Comparison of ENCODE assay signal across 19 mouse cellular contexts in genomic region chr5:77434060-77434459, GRCm38 (mm10). TPM values are rescaled to one million over a fixed set of nuclear protein-coding genes. Genes with fewer than 3 reads are reported as not detected.
A peak's percentile ranks its signal among the peaks of the same experiment; 100 is the strongest.
DNase-seq lines count a peak whose midpoint lies in the region; ATAC-seq lines count a peak whose summit lies in the region.
"Had no signal": no experiment of that assay in that cellular context is flagged by ENCODE, and none has a peak within 500 bp of the region (broad histone marks: within the 10 kb centered on the region; RNA-seq: fewer than 3 reads in every experiment).

No protein-coding gene starts in this region.

- peak; percentile 81 for DNase-seq in heart, adult 11 months
- no peak for DNase-seq in MN1 (ENCODE audit: low spot score)
- DNase-seq in heart, postnatal 36 days: no peak
- DNase-seq: adrenal gland, postnatal 36 days; midbrain, embryonic 14.5 days; right cerebral cortex, postnatal 4 days; thymus, postnatal 25 days had no signal

- no peak overlapping the region for H3K4me2 ChIP-seq in heart, embryonic 11.5 days
- peak overlapping the region; percentile 10; the same call in 1 of the 2 replicates for H3K4me2 ChIP-seq in kidney, embryonic 15.5 days
- peak overlapping the region; percentile 36 for H3K4me2 ChIP-seq in liver, embryonic 16.5 days (ENCODE audit: low read depth, low read length)
- H3K4me2 ChIP-seq: embryonic facial prominence, embryonic 15.5 days; forebrain, embryonic 12.5 days; hindbrain, embryonic 12.5 days; neural tube, embryonic 12.5 days had no signal

- no peaks in the 10 kb centered on the region for H3K36me3 ChIP-seq in heart, embryonic 11.5 days (ENCODE audit: control insufficient read depth, insufficient read depth, low read length)
- H3K36me3 ChIP-seq in kidney, embryonic 15.5 days: no peaks in the 10 kb centered on the region
- no peaks in the 10 kb centered on the region for H3K36me3 ChIP-seq in liver, embryonic 16.5 days (ENCODE audit: control insufficient read depth, insufficient read depth)
- H3K36me3 ChIP-seq: embryonic facial prominence, embryonic 15.5 days; forebrain, embryonic 12.5 days; heart, embryonic 10.5 days; hindbrain, embryonic 12.5 days; neural tube, embryonic 12.5 days had no signal

- 73% methylated on average over 11 of the region's 11 CpGs for WGBS in heart, embryonic 11.5 days (ENCODE audit: insufficient replicate concordance)
- 34% methylated on average over 11 of the region's 11 CpGs for WGBS in kidney, embryonic 15.5 days
- 48% methylated on average over 11 of the region's 11 CpGs for WGBS in liver, embryonic 16.5 days (ENCODE audit: insufficient replicate concordance)

- no peaks in the 10 kb centered on the region for H3K27me3 ChIP-seq in heart, embryonic 11.5 days (ENCODE audit: control insufficient read depth, insufficient read depth, low read length)
- no peaks in the 10 kb centered on the region for H3K27me3 ChIP-seq in kidney, embryonic 15.5 days
- no peaks in the 10 kb centered on the region for H3K27me3 ChIP-seq in liver, embryonic 16.5 days (ENCODE audit: control insufficient read depth, insufficient read depth, low read depth, low read length)
- H3K27me3 ChIP-seq: embryonic facial prominence, embryonic 15.5 days; forebrain, embryonic 12.5 days; hindbrain, embryonic 12.5 days; neural tube, embryonic 12.5 days had no signal

- no peak overlapping the region for H3K27ac ChIP-seq in heart, embryonic 11.5 days (ENCODE audit: low read depth, low read length)
- H3K27ac ChIP-seq in kidney, embryonic 15.5 days: no peak overlapping the region
- no peak overlapping the region for H3K27ac ChIP-seq in liver, embryonic 16.5 days (ENCODE audit: low read length)
- H3K27ac ChIP-seq: embryonic facial prominence, embryonic 15.5 days; forebrain, embryonic 12.5 days; heart, embryonic 10.5 days; hindbrain, embryonic 12.5 days; liver, embryonic 14.5 days; macrophage; neural tube, embryonic 12.5 days had no signal

- no peak overlapping the region for H3K4me3 ChIP-seq in heart, embryonic 11.5 days (ENCODE audit: low read depth, low read length)
- no peak overlapping the region for H3K4me3 ChIP-seq in kidney, embryonic 15.5 days (replicated peaks)
- H3K4me3 ChIP-seq in liver, embryonic 16.5 days (ENCODE audit: low read depth, low read length): no peak overlapping the region
- H3K4me3 ChIP-seq: embryonic facial prominence, embryonic 15.5 days; forebrain, embryonic 12.5 days; heart, embryonic 10.5 days; hindbrain, embryonic 12.5 days; neural tube, embryonic 12.5 days had no signal

- H3K4me1 ChIP-seq in heart, embryonic 11.5 days (ENCODE audit: control insufficient read depth, insufficient read depth, low read length): no peaks in the 10 kb centered on the region
- peaks cover 15% of the 10 kb centered on the region for H3K4me1 ChIP-seq in kidney, embryonic 15.5 days
- H3K4me1 ChIP-seq in liver, embryonic 16.5 days (ENCODE audit: control insufficient read depth, low read depth, low read length): no peaks in the 10 kb centered on the region
- H3K4me1 ChIP-seq: embryonic facial prominence, embryonic 15.5 days; forebrain, embryonic 12.5 days; heart, embryonic 10.5 days; hindbrain, embryonic 12.5 days; neural tube, embryonic 12.5 days had no signal

- H3K9ac ChIP-seq in heart, embryonic 11.5 days (ENCODE audit: low read depth, low read length): no peak overlapping the region
- no peak overlapping the region for H3K9ac ChIP-seq in kidney, embryonic 15.5 days
- H3K9ac ChIP-seq in liver, embryonic 16.5 days (ENCODE audit: low read depth, low read length): no peak overlapping the region
- H3K9ac ChIP-seq: embryonic facial prominence, embryonic 15.5 days; forebrain, embryonic 12.5 days; hindbrain, embryonic 12.5 days; liver, embryonic 14.5 days; neural tube, embryonic 12.5 days had no signal

- H3K9me3 ChIP-seq in heart, embryonic 11.5 days (replicated peaks; ENCODE audit: control insufficient read depth, low read length): no peaks in the 10 kb centered on the region
- no peaks in the 10 kb centered on the region for H3K9me3 ChIP-seq in kidney, embryonic 15.5 days (replicated peaks)
- no peaks in the 10 kb centered on the region for H3K9me3 ChIP-seq in liver, embryonic 16.5 days (replicated peaks; ENCODE audit: control insufficient read depth, low read length)
- H3K9me3 ChIP-seq: embryonic facial prominence, embryonic 15.5 days; forebrain, embryonic 12.5 days; heart, embryonic 10.5 days; hindbrain, embryonic 12.5 days; neural tube, embryonic 12.5 days had no signal

- intact Hi-C loops in heart, postnatal 36 days (cut with DNase I): no loop called here

- ATAC-seq in heart, embryonic 11.5 days (replicated peaks; ENCODE audit: insufficient number of reproducible peaks, low FRiP score, low TSS enrichment): no peak
- ATAC-seq in activated CD4-positive, CD25-positive, alpha-beta regulatory T cell, adult 4 months: peak; percentile 43
- ATAC-seq in kidney, embryonic 15.5 days (replicated peaks; ENCODE audit: low FRiP score): peak; percentile 35; the same call in 1 of the 2 replicates
- peak; percentile 87 for ATAC-seq in liver, embryonic 16.5 days (ENCODE audit: low read depth)
- ATAC-seq in megakaryocyte, adult 5-6 weeks (ENCODE audit: poor library complexity, severe bottlenecking): no peak

RNA-seq across cellular contexts. Expression of gene Igfbp7, which starts 26.2 kb away (rescaled TPM):
- 35.3 and 38.1 TPM in 2 replicates for polyA plus RNA-seq in heart, embryonic 11.5 days (2014; fragmentation: Nextera tagmentation; extraction: Ambion mirVana)
- polyA plus RNA-seq in activated CD4-positive, CD25-positive, alpha-beta regulatory T cell, adult 4 months (2017; shearing (Covaris generic)): under 1 TPM in 1 of 2 experiments, not detected in 1; 0.44 TPM
- 343 and 354 TPM in 2 replicates for polyA plus RNA-seq in kidney, embryonic 15.5 days (2015; fragmentation: Nextera tagmentation; extraction: Ambion mirVana)
- 26.3 and 30.9 TPM in 2 replicates for polyA plus RNA-seq in liver, embryonic 16.5 days (2015; fragmentation: Nextera tagmentation; extraction: Ambion mirVana)
- total RNA-seq in megakaryocyte, adult 5-6 weeks (2015): 3.6 and 4.5 TPM in 2 replicates
- 2.6 and 4.1 TPM in 2 replicates for total RNA-seq in megakaryocyte, adult 5-6 weeks (2017)
- total RNA-seq in heart, postnatal 36 days (2021): 100 to 1,000 TPM; 249 to 272 TPM

Comparison
In these comparisons a context has a peak if more than half of its experiments do, and no peak if none do; other contexts are left out.
1. ATAC-seq: peak in activated CD4-positive, CD25-positive, alpha-beta regulatory T cell, adult 4 months (single experiment), kidney, embryonic 15.5 days (single experiment) and liver, embryonic 16.5 days (single experiment); none in heart, embryonic 11.5 days (single experiment) and megakaryocyte, adult 5-6 weeks (single experiment).
2. RNA of gene Igfbp7, which starts 26.2 kb away (polyA plus RNA-seq): 343 to 354 TPM in kidney, embryonic 15.5 days, 35.3 to 38.1 TPM in heart, embryonic 11.5 days and 26.3 to 30.9 TPM in liver, embryonic 16.5 days; 0.44 TPM in activated CD4-positive, CD25-positive, alpha-beta regulatory T cell, adult 4 months; every median in the first group is over 10 times any median in the second.